Mouse (Mus musculus) hindbrain, embryonic 15.5 days (tissue): ENCODE results near the gene Cpsf4l. TPM values are rescaled to one million over a fixed set of nuclear protein-coding genes. Genes with fewer than 3 reads are reported as not detected.

Experiments used
- ATAC-seq: fragments of 200-750 bp; cut with Nextera tagmentation; 2 replicates; pipeline ENCODE4 v1.8.0; 2017; ENCODE audit warnings: low read depth, moderate number of reproducible peaks, moderate TSS enrichment; ENCODE audit not compliant: low FRiP score
- H3K27ac ChIP-seq: fragments of 300-500 bp; sonication (generic); replicated peaks from 2 replicates; pipeline ENCODE4 v1.5.1; 2015; ENCODE audit warnings: mild to moderate bottlenecking, inconsistent platforms
- H3K27me3 ChIP-seq: fragments of 300-500 bp; sonication (generic); 2 replicates; pipeline ENCODE4 v1.6.1; 2015; ENCODE audit warnings: control low read depth, inconsistent platforms
- H3K36me3 ChIP-seq: fragments of 300-500 bp; sonication (generic); 2 replicates; pipeline ENCODE4 v1.6.1; 2015; ENCODE audit warnings: control low read depth, inconsistent platforms
- H3K4me1 ChIP-seq: fragments of 300-500 bp; sonication (generic); replicated peaks from 2 replicates; pipeline ENCODE4 v1.6.1; 2015; ENCODE audit warnings: control low read depth, inconsistent platforms
- H3K4me2 ChIP-seq: fragments of 300-500 bp; sonication (generic); 2 replicates; pipeline ENCODE4 v1.6.1; 2015; ENCODE audit warnings: moderate library complexity, mild to moderate bottlenecking, inconsistent platforms
- H3K4me3 ChIP-seq: fragments of 300-500 bp; sonication (generic); 2 replicates; pipeline ENCODE4 v1.5.1; 2015; ENCODE audit warnings: mild to moderate bottlenecking, inconsistent platforms
- H3K9ac ChIP-seq: fragments of 300-500 bp; sonication (generic); 2 replicates; pipeline ENCODE4 v1.6.1; 2015; ENCODE audit warnings: inconsistent platforms
- H3K9me3 ChIP-seq: fragments of 300-500 bp; sonication (generic); 2 replicates; pipeline ENCODE4 v1.6.1; 2016; ENCODE audit warnings: control low read depth, inconsistent platforms
- WGBS: fragments of 180-500 bp; shearing (Covaris S2); methylation state at CpG from one replicate; pipeline ENCODE4 v1.1.7; 2015; 5-methylcytosine and 5-hydroxymethylcytosine counted together
- polyA plus RNA-seq: library from polyadenylated mRNA; unstranded; fragments of >200 nt; fragmentation: Nextera tagmentation; extraction: Ambion mirVana; gene quantifications from 2 replicates; pipeline ENCODE4 v1.2.1, GENCODE M21; 2015

Cpsf4l gene
- polyA plus RNA-seq, 1 experiment from 2014 or later, result 0.49 TPM

DNA sequence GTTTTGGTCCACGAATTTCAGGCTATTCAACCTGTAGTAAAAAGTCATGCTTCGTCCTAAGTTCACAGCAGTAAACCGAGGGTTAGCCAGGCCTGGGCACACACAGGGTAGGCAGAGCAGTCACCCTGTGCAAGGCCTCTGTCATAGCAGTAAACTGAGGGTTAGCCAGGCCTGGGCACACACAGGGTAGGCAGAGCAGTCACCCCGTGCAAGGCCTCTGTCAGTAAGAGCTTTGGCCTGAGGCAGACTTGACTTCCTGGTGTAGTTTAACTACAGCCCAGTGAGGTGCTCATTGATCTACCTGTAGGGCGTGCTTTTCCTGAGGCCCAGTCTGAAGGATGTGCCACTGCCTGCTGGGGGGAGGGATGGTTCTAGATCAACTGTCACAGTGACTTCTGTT is 18.5 kb downstream of the Cpsf4l start:
- Histone ChIP-seq H3K9me3 (no peaks in the 10 kb centered on the region), H3K4me1 (peaks cover 9% of the 10 kb centered on the region), H3K36me3 (peaks cover 55% of the 10 kb centered on the region), H3K4me3 (no peak overlapping the region), H3K27ac (no peak overlapping the region), H3K27me3 (no peaks in the 10 kb centered on the region), H3K9ac (no peak overlapping the region), H3K4me2 (no peak overlapping the region)
- ATAC-seq, result no peak
- 94% methylated on average over 5 of the region's 5 CpGs for WGBS

DNA sequence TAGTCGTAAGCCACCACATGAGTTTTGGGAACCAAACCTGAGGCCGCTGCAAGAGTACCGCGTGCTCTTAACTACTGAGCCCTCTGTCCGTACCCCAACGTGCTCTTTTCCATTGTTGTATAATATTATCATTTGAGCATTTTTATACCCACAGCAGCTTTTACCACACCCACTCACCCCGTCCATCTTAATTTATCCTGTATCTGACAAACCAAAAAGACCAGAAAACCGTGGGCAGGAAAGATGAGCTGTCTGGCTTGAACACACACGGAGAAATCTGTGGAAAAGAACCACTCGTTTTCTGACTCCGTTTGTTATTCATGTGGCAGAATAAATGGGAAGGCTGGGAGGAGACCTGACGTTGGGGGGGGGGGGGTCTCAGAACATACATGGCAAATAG is 19.3 kb downstream of the Cpsf4l start:
- no peak overlapping the region for H3K4me2 ChIP-seq
- H3K4me3 ChIP-seq, result no peak overlapping the region
- no peaks in the 10 kb centered on the region for H3K9me3 ChIP-seq
- H3K36me3 ChIP-seq, result peaks cover 50% of the 10 kb centered on the region
- peaks cover 16% of the 10 kb centered on the region for H3K4me1 ChIP-seq
- ATAC-seq, result no peak
- H3K27me3 ChIP-seq, result no peaks in the 10 kb centered on the region
- no peak overlapping the region for H3K27ac ChIP-seq
- 91% methylated on average over 12 of the region's 12 CpGs for WGBS
- no peak overlapping the region for H3K9ac ChIP-seq

DNA sequence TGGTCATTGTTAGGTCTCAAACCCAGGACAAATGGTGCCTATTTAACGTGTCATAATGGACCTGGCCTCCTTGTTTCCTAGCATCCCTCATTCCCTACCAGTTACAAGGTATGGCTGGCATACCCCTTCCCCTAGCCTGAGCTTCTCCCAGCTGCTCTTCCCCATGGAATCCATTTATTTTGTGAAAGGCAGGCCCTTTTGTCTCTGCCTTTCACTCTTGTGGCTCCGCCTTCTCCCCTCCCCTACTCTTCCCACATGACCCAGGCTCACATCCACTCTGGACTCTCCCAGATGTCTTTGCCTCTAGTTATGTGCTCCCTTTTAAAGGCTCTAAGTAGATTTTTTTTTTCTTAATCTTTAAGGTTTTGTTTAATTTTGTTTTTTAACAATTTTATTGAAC is 22.8 kb downstream of the Cpsf4l start:
- H3K27ac ChIP-seq, result no peak overlapping the region
- H3K9me3 ChIP-seq, result no peaks in the 10 kb centered on the region
- ATAC-seq, result no peak
- H3K9ac ChIP-seq, result 0 out of 2 replicates have a peak overlapping the region, but pooled peaks have one; percentile 13
- 25% methylated on average over 2 of the region's 2 CpGs for WGBS
- H3K4me3 ChIP-seq, result no peak overlapping the region
- H3K4me2 ChIP-seq, result no peak overlapping the region
- peaks cover 23% of the 10 kb centered on the region for H3K36me3 ChIP-seq
- H3K27me3 ChIP-seq, result no peaks in the 10 kb centered on the region
- peaks cover 35% of the 10 kb centered on the region for H3K4me1 ChIP-seq

DNA sequence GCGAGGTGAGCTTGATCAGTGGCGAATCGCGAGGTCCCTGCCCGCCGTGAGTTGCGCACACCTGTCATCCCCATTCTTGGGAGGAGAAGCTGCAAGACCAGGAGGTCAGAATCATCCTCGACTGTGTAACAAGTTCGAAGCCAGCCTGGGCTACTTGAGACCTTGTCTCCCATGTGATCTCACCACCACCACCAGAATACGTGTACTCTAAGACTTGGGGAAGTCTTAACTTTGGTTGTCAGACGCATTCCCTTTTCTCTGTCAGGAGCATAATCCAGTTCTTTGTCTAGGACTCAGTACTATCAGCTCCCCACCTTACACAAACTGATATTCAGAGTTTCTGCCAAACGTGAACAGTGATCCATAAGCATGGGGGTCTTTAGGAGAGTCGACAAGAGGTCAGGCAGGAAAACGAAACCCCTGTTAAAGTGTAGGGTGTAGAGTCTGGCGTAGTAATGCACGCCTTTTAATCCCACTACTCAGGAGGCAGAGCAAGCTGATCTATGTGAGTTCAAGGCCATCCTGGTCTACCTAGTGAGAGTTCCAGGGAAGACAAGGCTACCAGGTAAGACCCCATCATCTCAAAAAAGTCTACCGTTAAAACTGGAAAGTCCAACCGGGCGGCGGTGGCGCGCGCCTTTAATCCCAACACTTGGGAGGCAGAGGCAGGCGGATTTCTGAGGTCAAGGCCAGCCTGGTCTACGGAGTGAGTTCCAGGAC is 24.9 kb downstream of the Cpsf4l start:
- H3K4me1 ChIP-seq, result peaks cover 46% of the 10 kb centered on the region

DNA sequence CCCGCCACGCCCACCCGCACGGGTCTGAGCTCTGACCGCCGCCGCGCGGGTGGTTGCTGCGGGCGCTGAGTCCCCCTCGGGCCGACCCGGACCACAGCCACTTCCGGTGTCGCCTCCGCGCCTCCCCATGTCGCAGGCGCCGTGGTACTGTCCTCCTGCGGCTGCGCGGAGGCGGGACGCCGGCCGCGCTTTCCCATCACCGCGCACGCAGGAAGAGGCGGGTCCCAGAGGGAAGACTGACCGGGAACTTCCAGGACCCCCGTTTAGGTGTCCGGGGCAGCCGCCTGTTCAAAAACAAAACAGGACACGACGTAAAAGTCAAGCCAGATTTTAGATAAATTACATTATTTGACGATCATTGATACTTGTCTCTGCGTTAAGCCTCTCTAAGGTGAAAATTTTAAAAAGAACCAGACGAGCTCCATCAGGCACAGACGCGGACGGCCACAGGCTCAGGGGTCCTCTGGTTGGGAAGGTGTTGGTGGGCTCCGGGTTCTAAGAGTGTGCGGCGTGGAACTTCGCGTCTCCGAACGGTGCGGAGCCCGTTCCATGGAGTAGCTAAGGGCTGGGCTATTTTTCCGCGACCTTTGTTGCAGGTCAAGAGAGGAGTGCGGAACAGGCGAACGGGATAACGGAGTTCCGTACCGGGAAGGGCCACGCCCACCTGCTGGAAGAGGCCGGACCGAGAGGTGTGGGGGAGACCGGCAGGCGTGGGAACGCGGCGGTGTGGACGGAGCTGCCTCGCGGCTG is 25.7 kb downstream of the Cpsf4l start, which contains the start of the genes Fam104a and D11Wsu47e:
Fam104a (minus strand) TSS at position 199 of the 750 bp plus-strand sequence.
D11Wsu47e (plus strand) TSS at position 456 of the 750 bp plus-strand sequence.
- ATAC-seq, result peak; percentile 96
- peaks cover 12% of the 10 kb centered on the region for H3K36me3 ChIP-seq
- H3K27ac ChIP-seq, result peak within 1 kb of the TSS; percentile 91
- no peaks in the 10 kb centered on the region for H3K27me3 ChIP-seq
- H3K4me3 ChIP-seq, result peak within 1 kb of the TSS; percentile 77
- H3K4me1 ChIP-seq, result peaks cover 48% of the 10 kb centered on the region
- H3K4me2 ChIP-seq, result peak within 1 kb of the TSS; percentile 83
- H3K9me3 ChIP-seq, result no peaks in the 10 kb centered on the region
- H3K9ac ChIP-seq, result peak within 1 kb of the TSS; percentile 78
- WGBS, result under 1% methylated on average over 71 of the region's 73 CpGs

More for the DNA sequence above, 24.9 kb downstream of the Cpsf4l start:
- ATAC-seq, result no peak; the same call in 1 of the 2 replicates
- peak overlapping the region; percentile 91 for H3K27ac ChIP-seq
- H3K4me2 ChIP-seq, result peak overlapping the region; percentile 83
- H3K9me3 ChIP-seq, result no peaks in the 10 kb centered on the region
- 42% methylated on average over 25 of the region's 25 CpGs for WGBS
- peak overlapping the region; percentile 65 for H3K9ac ChIP-seq
- H3K4me3 ChIP-seq, result peak overlapping the region; percentile 77
- peaks cover 19% of the 10 kb centered on the region for H3K36me3 ChIP-seq
- H3K27me3 ChIP-seq, result no peaks in the 10 kb centered on the region

DNA sequence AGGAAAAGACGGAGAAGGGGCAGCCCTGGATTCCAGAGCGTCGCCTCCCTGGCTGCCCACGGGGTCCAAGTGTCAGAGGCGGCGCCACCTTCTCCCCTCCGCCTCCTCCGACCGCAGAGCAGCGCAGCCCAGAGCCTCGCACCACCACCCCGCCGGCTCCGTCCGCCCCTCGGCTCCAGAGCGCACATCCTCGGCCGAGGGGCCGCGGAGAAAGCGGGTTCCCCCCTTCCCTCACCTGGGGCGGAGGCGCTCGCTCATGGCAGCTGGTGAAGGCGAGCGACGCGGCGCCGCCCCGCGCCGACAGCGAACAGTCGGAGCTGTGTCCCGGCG is 26.2 kb downstream of the Cpsf4l start:
- no peaks in the 10 kb centered on the region for H3K9me3 ChIP-seq
- peak overlapping the region; percentile 83 for H3K4me2 ChIP-seq
- H3K27me3 ChIP-seq, result no peaks in the 10 kb centered on the region
- no peak; the same call in 1 of the 2 replicates for ATAC-seq
- WGBS, result under 1% methylated on average over 30 of the region's 38 CpGs
- peaks cover 8% of the 10 kb centered on the region for H3K36me3 ChIP-seq
- peaks cover 50% of the 10 kb centered on the region for H3K4me1 ChIP-seq
- H3K9ac ChIP-seq, result peak overlapping the region; percentile 78
- H3K27ac ChIP-seq, result peak overlapping the region; percentile 91
- H3K4me3 ChIP-seq, result peak overlapping the region; percentile 77

DNA sequence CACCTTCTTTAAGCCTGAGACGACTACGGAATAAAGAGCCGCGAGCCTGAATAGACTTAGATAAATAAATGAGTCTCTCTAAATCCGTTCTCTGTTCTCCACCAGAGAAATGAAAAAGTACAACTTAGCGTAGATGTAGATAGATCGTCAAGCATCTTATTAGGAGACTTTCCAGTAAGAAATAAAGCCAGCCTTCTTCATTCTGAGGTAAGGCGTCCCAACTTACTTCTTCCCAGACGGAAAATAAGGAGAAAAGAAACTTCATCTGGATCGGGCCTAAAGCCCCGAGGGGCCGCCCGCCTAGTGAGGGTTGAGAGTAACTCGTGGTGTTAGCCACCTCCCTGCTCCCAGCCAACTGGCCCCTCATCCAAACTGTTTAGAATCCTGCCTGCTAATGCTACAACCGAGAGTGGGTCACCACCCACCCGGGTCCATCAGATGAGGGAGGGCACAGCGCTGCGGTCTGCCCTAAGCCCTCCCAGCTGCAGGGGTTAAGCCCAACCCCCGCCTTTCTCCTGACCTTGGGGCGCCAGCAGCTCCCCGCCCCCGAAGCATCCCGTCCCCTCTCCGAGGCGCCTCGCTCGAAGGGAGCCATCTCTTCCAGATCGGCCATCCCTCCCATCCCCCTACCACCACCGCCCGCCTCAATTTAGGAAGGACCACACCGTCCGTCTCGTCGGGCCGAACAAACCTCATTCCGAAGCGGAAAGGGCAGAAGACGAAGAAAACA is 26.8 kb downstream of the Cpsf4l start:
- peak; percentile 27 for ATAC-seq
- Histone ChIP-seq H3K36me3 (peaks cover 3% of the 10 kb centered on the region), H3K4me2 (peak overlapping the region; percentile 83), H3K9me3 (no peaks in the 10 kb centered on the region), H3K4me3 (peak overlapping the region; percentile 77), H3K27me3 (no peaks in the 10 kb centered on the region), H3K9ac (peak overlapping the region; percentile 78), H3K4me1 (peaks cover 55% of the 10 kb centered on the region), H3K27ac (peak overlapping the region; percentile 91)
- WGBS, result 4% methylated on average over 33 of the region's 38 CpGs

DNA sequence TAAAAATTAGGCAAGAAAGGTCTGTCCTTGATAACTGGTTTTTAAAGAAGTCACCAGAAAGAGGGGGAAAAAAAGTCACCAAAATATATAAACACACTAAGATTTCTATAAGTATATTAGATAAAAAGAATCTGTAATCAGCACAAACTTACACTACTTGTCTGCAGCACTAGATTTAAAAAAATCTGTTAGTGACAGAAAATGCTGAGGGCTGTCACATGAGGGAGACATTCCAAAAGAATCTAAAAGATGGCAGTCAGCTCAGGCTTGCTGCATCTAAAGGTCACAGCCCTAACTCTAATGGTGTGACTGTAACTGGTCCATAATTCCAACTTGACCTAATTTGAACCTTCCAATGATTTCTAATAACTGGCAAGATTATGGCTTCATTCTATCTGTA is 27.8 kb downstream of the Cpsf4l start:
- H3K4me3 ChIP-seq, result peak overlapping the region; percentile 77
- H3K9me3 ChIP-seq, result no peaks in the 10 kb centered on the region
- H3K4me2 ChIP-seq, result peak overlapping the region; percentile 83
- no peak overlapping the region for H3K27ac ChIP-seq
- peaks cover under 1% of the 10 kb centered on the region; the same call in 1 of the 2 replicates for H3K36me3 ChIP-seq
- ATAC-seq, result no peak
- H3K4me1 ChIP-seq, result peaks cover 58% of the 10 kb centered on the region
- 0 out of 2 replicates have a peak overlapping the region, but pooled peaks have one; percentile 78 for H3K9ac ChIP-seq
- H3K27me3 ChIP-seq, result no peaks in the 10 kb centered on the region

DNA sequence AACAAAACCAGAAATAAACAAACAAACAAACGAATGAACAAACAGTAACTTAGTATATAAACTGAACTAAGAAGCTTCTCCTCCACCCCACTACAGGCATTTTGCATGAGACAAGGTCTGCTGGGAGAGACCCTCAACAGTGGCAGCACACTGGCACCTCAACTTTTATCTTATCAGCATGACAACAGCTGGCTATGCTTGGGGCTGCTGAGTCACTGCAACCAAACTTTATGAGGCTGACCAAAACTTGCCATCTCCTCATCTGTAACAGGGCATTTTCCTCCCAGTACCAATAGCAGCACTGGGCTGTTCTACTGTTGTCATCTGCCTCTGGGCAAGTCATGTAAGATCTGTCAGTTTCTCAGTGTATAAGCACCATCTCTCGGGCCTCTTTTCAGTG is 28.9 kb downstream of the Cpsf4l start:
- Histone ChIP-seq H3K4me1 (peaks cover 49% of the 10 kb centered on the region), H3K4me2 (no peak overlapping the region), H3K27me3 (no peaks in the 10 kb centered on the region), H3K4me3 (no peak overlapping the region), H3K9me3 (no peaks in the 10 kb centered on the region), H3K27ac (no peak overlapping the region), H3K36me3 (peaks cover 8% of the 10 kb centered on the region; the same call in 1 of the 2 replicates), H3K9ac (no peak overlapping the region)
- no peak for ATAC-seq
- WGBS, result 95% methylated on average over 2 of the region's 2 CpGs

DNA sequence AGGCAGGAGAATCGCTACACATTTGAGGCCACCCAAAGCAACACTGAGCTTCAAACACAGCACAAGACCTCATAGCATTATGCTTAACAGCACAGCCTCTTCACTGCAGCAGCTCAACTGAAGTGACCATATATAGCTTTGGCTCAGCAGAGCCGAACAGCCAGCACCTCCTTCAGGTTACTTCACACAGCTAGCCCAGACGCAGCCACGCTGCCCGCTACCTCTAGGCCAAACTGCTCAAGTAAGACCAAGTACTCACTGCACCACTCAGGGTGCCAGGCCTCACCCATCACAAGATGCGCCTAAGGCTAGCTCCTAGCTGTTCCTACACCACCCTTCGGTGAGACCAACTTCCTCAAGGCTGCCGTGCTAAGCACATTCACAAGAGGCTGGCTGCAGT is 31.4 kb downstream of the Cpsf4l start:
- WGBS, result 89% methylated on average over 8 of the region's 8 CpGs
- Histone ChIP-seq H3K9me3 (no peaks in the 10 kb centered on the region), H3K4me3 (no peak overlapping the region), H3K27me3 (no peaks in the 10 kb centered on the region), H3K4me1 (peaks cover 37% of the 10 kb centered on the region), H3K9ac (no peak overlapping the region), H3K27ac (no peak overlapping the region), H3K4me2 (no peak overlapping the region), H3K36me3 (peaks cover 8% of the 10 kb centered on the region; the same call in 1 of the 2 replicates)
- no peak for ATAC-seq

DNA sequence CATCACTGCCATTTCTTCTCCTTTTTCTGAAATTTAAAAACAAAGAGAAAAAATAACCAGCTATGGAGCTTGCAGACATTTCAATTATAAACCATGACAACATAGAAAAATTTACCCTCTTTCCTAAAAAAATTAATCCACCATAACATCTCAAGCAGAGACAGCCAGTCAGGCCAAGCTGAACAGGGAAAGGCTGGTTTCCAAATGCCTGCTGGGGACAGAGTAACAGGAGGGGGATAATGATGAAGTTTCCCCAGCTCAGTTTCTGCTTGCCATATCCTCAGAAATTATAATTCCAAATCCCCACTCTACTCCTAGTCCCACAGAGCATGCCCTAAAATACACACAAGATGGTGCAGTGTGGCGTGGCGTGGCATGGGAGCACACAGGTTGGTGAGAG is 32.4 kb downstream of the Cpsf4l start:
- H3K9me3 ChIP-seq, result no peaks in the 10 kb centered on the region
- peak; percentile 38; the same call in 1 of the 2 replicates for ATAC-seq
- H3K4me3 ChIP-seq, result no peak overlapping the region
- no peak overlapping the region for H3K4me2 ChIP-seq
- WGBS, result 88% methylated on average over 2 of the region's 2 CpGs
- peaks cover 29% of the 10 kb centered on the region for H3K4me1 ChIP-seq
- no peak overlapping the region for H3K27ac ChIP-seq
- H3K27me3 ChIP-seq, result no peaks in the 10 kb centered on the region
- no peak overlapping the region for H3K9ac ChIP-seq
- H3K36me3 ChIP-seq, result peaks cover 11% of the 10 kb centered on the region; the same call in 1 of the 2 replicates
